Mouse (Mus musculus): ENCODE data around the gene Msrb3. TPM values are rescaled to one million over a fixed set of nuclear protein-coding genes. Genes with fewer than 3 reads are reported as not detected.

Gene Msrb3
- polyA plus RNA-seq, 1 experiment from 2014 or later = 1.7 TPM

DNA sequence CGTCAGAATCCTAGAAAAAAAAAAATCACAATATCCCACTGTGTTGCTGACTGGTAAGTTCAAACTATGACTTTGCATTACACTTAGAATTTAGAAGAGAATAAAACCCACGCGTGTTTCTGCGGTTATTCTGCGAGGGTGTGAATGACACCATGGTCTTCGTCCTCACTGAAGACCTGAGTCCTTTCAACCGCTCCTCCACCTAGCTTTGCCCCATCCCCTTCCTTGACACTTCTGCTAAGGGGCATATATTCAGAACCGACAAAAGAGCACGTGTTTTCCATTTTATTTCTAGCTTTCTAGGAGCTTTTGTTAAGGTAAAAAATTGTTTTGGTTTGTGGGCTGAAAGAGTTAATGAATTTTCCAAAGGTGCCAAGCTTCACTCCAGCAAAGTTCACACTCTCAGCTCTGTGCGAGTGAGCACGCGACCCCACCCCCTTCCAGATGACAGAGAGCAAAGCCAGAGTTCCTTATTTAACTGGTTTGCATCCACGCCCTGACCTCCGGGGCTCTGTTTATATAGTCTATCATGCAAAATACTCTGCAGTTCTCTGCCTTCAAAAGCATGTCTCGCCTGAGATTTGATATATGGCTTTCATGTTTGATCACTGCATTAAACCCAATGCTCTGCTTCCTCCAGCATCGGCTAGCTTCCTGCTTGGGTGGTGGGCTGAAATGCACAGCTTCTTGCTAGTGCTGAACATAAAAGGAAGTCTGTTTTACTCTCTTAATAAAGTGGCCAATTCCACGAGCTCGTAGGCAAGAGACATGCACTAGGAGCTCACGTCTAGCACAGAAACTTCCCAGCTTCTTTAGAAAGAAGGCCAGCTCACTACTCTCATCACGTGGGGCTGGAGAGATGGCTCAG lies 77.2 kb downstream of the Msrb3 start:
- peak overlapping the region; percentile 30 for H3K4me2 ChIP-seq (replicated peaks)
- H3K27me3 ChIP-seq = no peaks in the 10 kb centered on the region
- no peaks in the 10 kb centered on the region for H3K36me3 ChIP-seq
- WGBS = 15% methylated on average over 20 of the region's 20 CpGs
- no peak overlapping the region for H3K9ac ChIP-seq (replicated peaks)
- peaks cover 26% of the 10 kb centered on the region for H3K4me1 ChIP-seq
- no peaks in the 10 kb centered on the region for H3K9me3 ChIP-seq
- H3K4me3 ChIP-seq = 0 out of 2 replicates have a peak overlapping the region, but pooled peaks have one; percentile 1
- H3K27ac ChIP-seq (replicated peaks) = no peak overlapping the region
- no peak for ATAC-seq (replicated peaks)

DNA sequence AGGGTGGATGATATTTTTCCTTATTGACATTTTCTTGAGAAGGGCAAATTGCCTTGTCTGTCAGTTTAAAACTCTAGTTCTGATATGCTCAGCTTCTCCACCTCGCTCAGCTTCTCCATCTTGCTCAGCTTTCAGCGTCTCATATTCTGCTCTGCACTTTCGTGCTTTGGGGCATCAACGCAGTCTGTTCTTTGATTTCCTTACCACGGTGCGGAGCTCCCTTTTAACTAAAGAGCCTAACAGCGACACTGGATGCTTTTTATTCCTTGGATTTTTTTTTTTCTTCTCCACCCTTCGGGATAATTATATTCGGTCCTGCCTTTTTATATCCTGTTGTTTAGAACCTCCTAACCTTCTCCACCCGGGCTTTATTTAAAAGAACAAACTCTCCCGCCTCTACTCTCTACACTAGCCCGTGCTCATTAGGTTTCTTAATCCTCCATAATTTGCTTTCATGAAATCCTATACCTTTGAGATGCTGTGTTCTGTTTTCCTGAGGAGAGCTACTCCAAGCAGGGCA lies 78.1 kb downstream of the Msrb3 start:
- Histone ChIP-seq H3K36me3 (no peaks in the 10 kb centered on the region), H3K4me2 (replicated peaks) (peak overlapping the region; percentile 27), H3K9ac (replicated peaks) (no peak overlapping the region), H3K27me3 (no peaks in the 10 kb centered on the region), H3K27ac (replicated peaks) (no peak overlapping the region), H3K4me3 (no peak overlapping the region), H3K4me1 (peaks cover 19% of the 10 kb centered on the region), H3K9me3 (no peaks in the 10 kb centered on the region)
- ATAC-seq (replicated peaks) = no peak
- WGBS = 3% methylated on average over 12 of the region's 12 CpGs

- 93% methylated on average over 5 of the region's 5 CpGs for WGBS
- Histone ChIP-seq H3K27ac (replicated peaks) (no peak overlapping the region), H3K36me3 (no peaks in the 10 kb centered on the region), H3K9me3 (no peaks in the 10 kb centered on the region), H3K4me3 (no peak overlapping the region), H3K27me3 (no peaks in the 10 kb centered on the region), H3K9ac (replicated peaks) (no peak overlapping the region), H3K4me1 (peaks cover 21% of the 10 kb centered on the region), H3K4me2 (replicated peaks) (no peak overlapping the region)
- ATAC-seq (replicated peaks) = no peak
Observed at GRCm38 (mm10) chr10:120815290-120815689, 83.6 kb downstream of the Msrb3 start.

GRCm38 (mm10) chr10:120811796-120812443 lies 87.0 kb downstream of the Msrb3 start:
- no peaks in the 10 kb centered on the region for H3K27me3 ChIP-seq
- H3K36me3 ChIP-seq = no peaks in the 10 kb centered on the region
- no peak for ATAC-seq (replicated peaks)
- peak overlapping the region; percentile 40 for H3K4me2 ChIP-seq (replicated peaks)
- 0 out of 2 replicates have a peak overlapping the region, but pooled peaks have one; percentile 7 for H3K9ac ChIP-seq (replicated peaks)
- 30% methylated on average over 24 of the region's 24 CpGs for WGBS
- no peak overlapping the region for H3K27ac ChIP-seq (replicated peaks)
- H3K9me3 ChIP-seq = no peaks in the 10 kb centered on the region
- peaks cover 28% of the 10 kb centered on the region for H3K4me1 ChIP-seq
- H3K4me3 ChIP-seq = peak overlapping the region; percentile 20

GRCm38 (mm10) chr10:120810832-120811571 lies 87.9 kb downstream of the Msrb3 start:
- Histone ChIP-seq H3K36me3 (no peaks in the 10 kb centered on the region), H3K9me3 (no peaks in the 10 kb centered on the region), H3K27me3 (no peaks in the 10 kb centered on the region), H3K27ac (replicated peaks) (no peak overlapping the region), H3K4me3 (no peak overlapping the region), H3K4me1 (peaks cover 28% of the 10 kb centered on the region), H3K4me2 (replicated peaks) (peak overlapping the region; percentile 40), H3K9ac (replicated peaks) (no peak overlapping the region)
- no peak for ATAC-seq (replicated peaks)
- WGBS = 57% methylated on average over 4 of the region's 4 CpGs

GRCm38 (mm10) chr10:120810053-120810696 lies 88.7 kb downstream of the Msrb3 start:
- 9% methylated on average over 14 of the region's 14 CpGs for WGBS
- Histone ChIP-seq H3K36me3 (no peaks in the 10 kb centered on the region), H3K27ac (replicated peaks) (no peak overlapping the region; the same call in 1 of the 2 replicates), H3K9ac (replicated peaks) (no peak overlapping the region), H3K4me2 (replicated peaks) (peak overlapping the region; percentile 21), H3K4me3 (no peak overlapping the region), H3K9me3 (no peaks in the 10 kb centered on the region), H3K27me3 (no peaks in the 10 kb centered on the region), H3K4me1 (peaks cover 28% of the 10 kb centered on the region)
- ATAC-seq (replicated peaks) = no peak

DNA sequence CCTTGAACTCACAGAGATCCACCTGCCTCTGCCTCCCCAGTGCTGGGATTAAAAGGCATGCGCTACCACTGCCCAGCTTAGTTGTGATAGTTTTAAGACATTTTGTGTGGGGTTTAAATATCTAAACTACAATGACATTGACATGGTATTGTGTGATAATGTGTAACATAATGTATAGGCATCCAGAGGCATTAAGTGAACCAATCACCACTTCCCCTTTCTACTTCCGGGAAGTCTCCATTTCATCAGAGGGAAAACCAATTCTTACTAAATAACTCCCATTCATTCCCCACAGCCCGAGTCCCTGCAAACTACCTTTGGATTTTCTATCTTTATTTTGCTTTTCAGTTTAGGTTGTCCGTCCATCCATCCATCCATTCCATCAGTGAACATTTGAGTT lies 90.7 kb downstream of the Msrb3 start:
- Histone ChIP-seq H3K4me2 (replicated peaks) (no peak overlapping the region), H3K9me3 (no peaks in the 10 kb centered on the region), H3K4me3 (no peak overlapping the region), H3K27ac (replicated peaks) (no peak overlapping the region), H3K4me1 (peaks cover 28% of the 10 kb centered on the region), H3K27me3 (no peaks in the 10 kb centered on the region), H3K36me3 (no peaks in the 10 kb centered on the region), H3K9ac (replicated peaks) (no peak overlapping the region)
- WGBS = 92% methylated on average over 4 of the region's 4 CpGs
- ATAC-seq (replicated peaks) = no peak

- H3K4me2 ChIP-seq (replicated peaks) = peak overlapping the region; percentile 24; the same call in 1 of the 2 replicates
- no peak for ATAC-seq (replicated peaks)
- no peak overlapping the region for H3K27ac ChIP-seq (replicated peaks)
- WGBS = 31% methylated on average over 6 of the region's 6 CpGs
- no peaks in the 10 kb centered on the region for H3K36me3 ChIP-seq
- H3K9ac ChIP-seq (replicated peaks) = no peak overlapping the region
- H3K27me3 ChIP-seq = no peaks in the 10 kb centered on the region
- H3K4me3 ChIP-seq = no peak overlapping the region
- peaks cover 11% of the 10 kb centered on the region for H3K4me1 ChIP-seq
- no peaks in the 10 kb centered on the region for H3K9me3 ChIP-seq
Observed at GRCm38 (mm10) chr10:120801127-120801526, 97.8 kb downstream of the Msrb3 start.

- H3K36me3 ChIP-seq = no peaks in the 10 kb centered on the region
- H3K4me2 ChIP-seq (replicated peaks) = no peak overlapping the region
- WGBS = 77% methylated on average over 6 of the region's 6 CpGs
Observed at GRCm38 (mm10) chr10:120799479-120799878, 99.4 kb downstream of the Msrb3 start.

DNA sequence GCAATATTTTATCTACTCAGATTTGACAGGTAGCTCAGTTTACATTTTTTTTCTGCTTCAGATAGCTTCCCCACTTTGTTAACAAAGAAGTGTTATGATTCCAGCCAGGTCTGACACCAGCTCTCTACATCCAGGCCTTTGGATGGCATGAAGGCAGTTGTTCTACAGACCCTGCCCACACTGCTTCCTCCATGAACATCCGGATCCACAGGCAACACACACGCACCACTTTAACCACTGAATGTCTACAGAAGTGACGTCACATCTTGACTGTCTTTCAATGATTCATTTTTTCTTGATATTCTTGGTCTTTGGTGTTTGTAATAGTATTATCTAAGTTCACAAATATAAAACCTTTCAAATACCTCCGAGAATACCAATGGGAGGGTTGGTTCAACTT lies 102.2 kb downstream of the Msrb3 start:
- Histone ChIP-seq H3K36me3 (no peaks in the 10 kb centered on the region), H3K27me3 (no peaks in the 10 kb centered on the region), H3K9ac (replicated peaks) (no peak overlapping the region), H3K27ac (replicated peaks) (no peak overlapping the region), H3K4me1 (peaks cover 14% of the 10 kb centered on the region), H3K4me2 (replicated peaks) (no peak overlapping the region), H3K4me3 (no peak overlapping the region), H3K9me3 (no peaks in the 10 kb centered on the region)
- 94% methylated on average over 4 of the region's 4 CpGs for WGBS
- no peak for ATAC-seq (replicated peaks)

More at GRCm38 (mm10) chr10:120799479-120799878, 99.4 kb downstream of the Msrb3 start:
- ATAC-seq (replicated peaks) = no peak
- Histone ChIP-seq H3K4me1 (peaks cover 14% of the 10 kb centered on the region), H3K27ac (replicated peaks) (no peak overlapping the region), H3K9me3 (no peaks in the 10 kb centered on the region), H3K4me3 (no peak overlapping the region), H3K9ac (replicated peaks) (no peak overlapping the region), H3K27me3 (no peaks in the 10 kb centered on the region)

DNA sequence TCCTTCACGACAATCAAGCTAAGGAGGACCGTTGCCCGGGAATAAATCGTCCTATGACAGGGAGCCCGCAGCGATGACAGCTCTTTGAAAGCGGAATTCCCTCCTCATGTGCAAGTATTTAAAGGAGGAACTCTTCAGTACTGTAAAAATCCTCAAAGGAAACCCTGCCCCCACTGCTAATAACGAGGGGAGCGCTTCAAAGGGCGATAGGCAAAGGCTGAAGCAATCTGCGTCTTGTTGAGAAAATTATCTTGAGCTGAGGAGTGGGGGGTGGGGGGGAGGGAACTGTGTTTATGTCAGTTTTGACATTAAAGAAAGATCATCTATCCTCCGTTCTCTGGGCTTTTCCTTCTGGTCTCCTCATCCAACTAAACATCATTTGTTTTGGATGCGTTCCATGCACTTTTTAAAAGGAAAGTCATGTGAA lies 104.5 kb downstream of the Msrb3 start:
- peak overlapping the region; percentile 30 for H3K4me2 ChIP-seq (replicated peaks)
- H3K4me1 ChIP-seq = peaks cover 7% of the 10 kb centered on the region; the same call in 1 of the 2 replicates
- no peaks in the 10 kb centered on the region for H3K27me3 ChIP-seq
- H3K9me3 ChIP-seq = no peaks in the 10 kb centered on the region
- H3K4me3 ChIP-seq = no peak overlapping the region
- no peak overlapping the region for H3K9ac ChIP-seq (replicated peaks)
- H3K36me3 ChIP-seq = no peaks in the 10 kb centered on the region
- WGBS = 29% methylated on average over 13 of the region's 13 CpGs
- H3K27ac ChIP-seq (replicated peaks) = no peak overlapping the region
- ATAC-seq (replicated peaks) = no peak
